In the genomic region with DNA sequence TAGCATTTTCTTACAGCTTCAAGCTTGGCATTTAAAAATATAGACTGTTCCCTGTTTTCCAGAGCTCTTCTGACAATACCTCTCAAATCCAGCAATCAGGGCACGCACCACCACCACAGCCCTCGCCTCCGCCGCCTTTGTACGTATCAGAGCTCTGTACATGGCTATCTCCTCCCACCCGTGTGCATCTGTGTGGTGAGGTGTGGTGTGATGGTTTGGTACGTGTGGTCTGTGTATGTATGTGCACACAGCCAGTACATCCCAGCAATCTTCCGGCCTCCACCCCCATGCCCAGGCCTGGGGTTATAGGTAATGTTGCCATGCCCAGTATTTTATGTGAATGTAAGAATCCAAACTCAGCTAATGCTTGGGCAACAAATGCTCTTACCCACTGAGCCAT, we compare ENCODE assay signal across 12 mouse cellular contexts. TPM values are rescaled to one million over a fixed set of nuclear protein-coding genes. Genes with fewer than 3 reads are reported as not detected.
DNase-seq lines count a peak whose midpoint lies in the region; ATAC-seq lines count a peak whose summit lies in the region.
"Had no signal": no experiment of that assay in that cellular context is flagged by ENCODE, and none has a peak within 500 bp of the region (broad histone marks: within the 10 kb centered on the region; RNA-seq: fewer than 3 reads in every experiment).

No protein-coding gene starts in this region.

- H3K4me2 ChIP-seq in forebrain, embryonic 16.5 days (ENCODE audit: low read length), result no peak overlapping the region
- H3K4me2 ChIP-seq in forebrain, embryonic 15.5 days (replicated peaks), result no peak overlapping the region
- H3K4me2 ChIP-seq in lung, embryonic 15.5 days, result no peak overlapping the region
- H3K4me2 ChIP-seq in liver, embryonic 16.5 days (ENCODE audit: low read depth, low read length), result peak overlapping the region; percentile 79
- H3K4me2 ChIP-seq: embryonic facial prominence, embryonic 15.5 days had no signal

- no peaks in the 10 kb centered on the region for H3K27me3 ChIP-seq in forebrain, embryonic 16.5 days (replicated peaks; ENCODE audit: control insufficient read depth, insufficient read depth, low read length)
- no peaks in the 10 kb centered on the region for H3K27me3 ChIP-seq in forebrain, embryonic 15.5 days
- no peaks in the 10 kb centered on the region for H3K27me3 ChIP-seq in lung, embryonic 15.5 days
- H3K27me3 ChIP-seq in liver, embryonic 16.5 days (ENCODE audit: control insufficient read depth, insufficient read depth, low read depth, low read length), result no peaks in the 10 kb centered on the region
- H3K27me3 ChIP-seq: embryonic facial prominence, embryonic 15.5 days had no signal

- 0 out of 2 replicates have a peak overlapping the region, but pooled peaks have one; percentile 24 for H3K27ac ChIP-seq in forebrain, embryonic 16.5 days (ENCODE audit: low read length)
- no peak overlapping the region for H3K27ac ChIP-seq in forebrain, embryonic 15.5 days (replicated peaks)
- no peak overlapping the region for H3K27ac ChIP-seq in lung, embryonic 15.5 days
- H3K27ac ChIP-seq in liver, embryonic 16.5 days (ENCODE audit: low read length), result peak overlapping the region; percentile 100

- peaks cover 4% of the 10 kb centered on the region; the same call in 1 of the 2 replicates for H3K4me1 ChIP-seq in forebrain, embryonic 16.5 days (replicated peaks; ENCODE audit: control insufficient read depth, insufficient read depth, low read length)
- 0 out of 2 replicates have a peak, but pooled peaks cover 6% of the 10 kb centered on the region for H3K4me1 ChIP-seq in forebrain, embryonic 15.5 days
- peaks cover 78% of the 10 kb centered on the region for H3K4me1 ChIP-seq in lung, embryonic 15.5 days
- peaks cover 89% of the 10 kb centered on the region for H3K4me1 ChIP-seq in liver, embryonic 16.5 days (ENCODE audit: control insufficient read depth, low read depth, low read length)

- H3K9me3 ChIP-seq in forebrain, embryonic 16.5 days (ENCODE audit: control insufficient read depth, low read length), result no peaks in the 10 kb centered on the region
- H3K9me3 ChIP-seq in forebrain, embryonic 15.5 days, result no peaks in the 10 kb centered on the region
- H3K9me3 ChIP-seq in lung, embryonic 15.5 days, result no peaks in the 10 kb centered on the region
- H3K9me3 ChIP-seq in liver, embryonic 16.5 days (replicated peaks; ENCODE audit: control insufficient read depth, low read length), result no peaks in the 10 kb centered on the region
- H3K9me3 ChIP-seq: embryonic facial prominence, embryonic 15.5 days had no signal

- WGBS in forebrain, embryonic 16.5 days, result 75% methylated on average over 8 of the region's 8 CpGs
- WGBS in forebrain, embryonic 15.5 days, result 79% methylated on average over 8 of the region's 8 CpGs
- 90% methylated on average over 8 of the region's 8 CpGs for WGBS in lung, embryonic 15.5 days
- WGBS in liver, embryonic 16.5 days (ENCODE audit: insufficient replicate concordance), result 28% methylated on average over 8 of the region's 8 CpGs

- no peak for DNase-seq in lung, adult 18-20 months
- peak; percentile 85 for DNase-seq in c-Kit-positive CD71-positive TER-119-positive erythroid progenitor cells, embryonic 14.5 days (ENCODE audit: low spot score)
- no peak for DNase-seq in urinary bladder, adult 18-20 months (ENCODE audit: low spot score in 2 of 2)
- no peak for DNase-seq in adrenal gland, adult 2 months
- DNase-seq: adrenal gland, postnatal 10 days had no signal

- H3K36me3 ChIP-seq in forebrain, embryonic 16.5 days (ENCODE audit: control insufficient read depth, insufficient read depth), result no peaks in the 10 kb centered on the region
- no peaks in the 10 kb centered on the region for H3K36me3 ChIP-seq in forebrain, embryonic 15.5 days
- no peaks in the 10 kb centered on the region for H3K36me3 ChIP-seq in lung, embryonic 15.5 days
- no peaks in the 10 kb centered on the region for H3K36me3 ChIP-seq in liver, embryonic 16.5 days (ENCODE audit: control insufficient read depth, insufficient read depth)
- H3K36me3 ChIP-seq: embryonic facial prominence, embryonic 15.5 days had no signal

- H3K9ac ChIP-seq in forebrain, embryonic 16.5 days (replicated peaks; ENCODE audit: low read depth, low read length), result no peak overlapping the region
- H3K9ac ChIP-seq in forebrain, embryonic 15.5 days (replicated peaks), result no peak overlapping the region
- no peak overlapping the region for H3K9ac ChIP-seq in lung, embryonic 15.5 days
- H3K9ac ChIP-seq in liver, embryonic 16.5 days (ENCODE audit: low read depth, low read length), result peak overlapping the region; percentile 61
- H3K9ac ChIP-seq: embryonic facial prominence, embryonic 15.5 days had no signal

- no peak overlapping the region for H3K4me3 ChIP-seq in forebrain, embryonic 16.5 days (replicated peaks; ENCODE audit: low read length)
- no peak overlapping the region for H3K4me3 ChIP-seq in forebrain, embryonic 15.5 days
- H3K4me3 ChIP-seq in lung, embryonic 15.5 days, result no peak overlapping the region
- peak overlapping the region; percentile 54 for H3K4me3 ChIP-seq in liver, embryonic 16.5 days (ENCODE audit: low read depth, low read length)
- H3K4me3 ChIP-seq: embryonic facial prominence, embryonic 15.5 days had no signal

- no peak for ATAC-seq in forebrain, embryonic 16.5 days
- no peak for ATAC-seq in forebrain, embryonic 15.5 days (replicated peaks)
- ATAC-seq in lung, embryonic 15.5 days (ENCODE audit: borderline replicate concordance, extremely low read depth, low FRiP score, low TSS enrichment), result 0 out of 2 replicates have a peak, but pooled peaks have one; percentile 43
- ATAC-seq in liver, embryonic 16.5 days (ENCODE audit: low read depth), result peak; percentile 89
- ATAC-seq: inflammation-experienced regulatory T-cells, adult 6 months; midbrain, embryonic 16.5 days had no signal

RNA-seq across cellular contexts. Expression of a gene that starts 14.0 kb away (rescaled TPM):
- polyA plus RNA-seq in forebrain, embryonic 16.5 days (2015; fragmentation: Nextera tagmentation; extraction: Ambion mirVana), result 3.8 and 4.4 TPM in 2 replicates
- polyA plus RNA-seq in forebrain, embryonic 15.5 days (2015; fragmentation: Nextera tagmentation; extraction: Ambion mirVana), result 4.3 and 5.0 TPM in 2 replicates
- 11.7 and 12.5 TPM in 2 replicates for polyA plus RNA-seq in lung, embryonic 15.5 days (2015; fragmentation: Nextera tagmentation; extraction: Ambion mirVana)
- polyA plus RNA-seq in liver, embryonic 16.5 days (2015; fragmentation: Nextera tagmentation; extraction: Ambion mirVana), result 6.9 and 7.8 TPM in 2 replicates
- total RNA-seq in adrenal gland, adult 2 months (2021), result 10 to 100 TPM; 17.0 to 22.7 TPM
- polyA plus RNA-seq in adrenal gland, adult 2 months (2012; rRNA removed), result 14.4 and 20.4 TPM in 2 replicates

RNA-seq across cellular contexts. Expression of a gene that starts 56.4 kb away (rescaled TPM):
- 5.3 and 7.2 TPM in 2 replicates for polyA plus RNA-seq in forebrain, embryonic 16.5 days (2015; fragmentation: Nextera tagmentation; extraction: Ambion mirVana)
- 6.0 and 6.5 TPM in 2 replicates for polyA plus RNA-seq in forebrain, embryonic 15.5 days (2015; fragmentation: Nextera tagmentation; extraction: Ambion mirVana)
- 1.8 TPM in 2 replicates for polyA plus RNA-seq in lung, embryonic 15.5 days (2015; fragmentation: Nextera tagmentation; extraction: Ambion mirVana)
- 0.12 and 0.14 TPM in 2 replicates for polyA plus RNA-seq in liver, embryonic 16.5 days (2015; fragmentation: Nextera tagmentation; extraction: Ambion mirVana)
- total RNA-seq in adrenal gland, adult 2 months (2021), result under 1 TPM; 0.28 to 0.43 TPM
- 0.15 TPM in 1 of 2 replicates, not detected in the other for polyA plus RNA-seq in adrenal gland, adult 2 months (2012; rRNA removed)

Comparison
In these comparisons a context has a peak if more than half of its experiments do, and no peak if none do; other contexts are left out.
1. H3K27ac ChIP-seq: peak in forebrain, embryonic 16.5 days (single experiment) and liver, embryonic 16.5 days (single experiment); none in forebrain, embryonic 15.5 days (single experiment) and lung, embryonic 15.5 days (single experiment).
2. ATAC-seq: peak in lung, embryonic 15.5 days (single experiment) and liver, embryonic 16.5 days (single experiment); none in forebrain, embryonic 16.5 days (single experiment) and forebrain, embryonic 15.5 days (single experiment).